Mouse (Mus musculus) forebrain, embryonic 11.5 days (tissue): Measurements from ENCODE around the gene Gm17509. TPM values are rescaled to one million over a fixed set of nuclear protein-coding genes. Genes with fewer than 3 reads are reported as not detected.

Source experiments
- ATAC-seq: fragments of 200-750 bp; cut with Nextera tagmentation; replicated peaks from 2 replicates; pipeline ENCODE4 v1.8.0; 2017; ENCODE audit warnings: moderate TSS enrichment; ENCODE audit not compliant: low FRiP score
- DNase-seq: peaks from one replicate; pipeline ENCODE4 v3.0.0-alpha.2; 2017; ENCODE audit warnings: low spot score
- H3K27ac ChIP-seq: fragments of 300-500 bp; sonication (generic); 2 replicates; pipeline ENCODE4 v1.5.1; 2014; ENCODE audit warnings: low read depth, low read length
- H3K27me3 ChIP-seq: fragments of 300-500 bp; sonication (generic); 2 replicates; pipeline ENCODE4 v1.6.1; 2014; ENCODE audit warnings: mild to moderate bottlenecking, low read length, mixed read lengths; ENCODE audit not compliant: control insufficient read depth, insufficient read depth
- H3K36me3 ChIP-seq: fragments of 300-500 bp; sonication (generic); 2 replicates; pipeline ENCODE4 v1.6.1; 2014; ENCODE audit warnings: mild to moderate bottlenecking, low read length, moderate library complexity, mixed read lengths; ENCODE audit not compliant: control insufficient read depth, insufficient read depth
- H3K4me1 ChIP-seq: fragments of 300-500 bp; sonication (generic); replicated peaks from 2 replicates; pipeline ENCODE4 v1.6.1; 2014; ENCODE audit warnings: low read length, mixed read lengths; ENCODE audit not compliant: control insufficient read depth, insufficient read depth
- H3K4me2 ChIP-seq: fragments of 300-500 bp; sonication (generic); 2 replicates; pipeline ENCODE4 v1.6.1; 2014; ENCODE audit warnings: low read depth, mild to moderate bottlenecking, low read length, moderate library complexity, mixed read lengths; ENCODE audit not compliant: severe bottlenecking
- H3K4me3 ChIP-seq: fragments of 300-500 bp; sonication (generic); 2 replicates; pipeline ENCODE4 v1.5.1; 2014; ENCODE audit warnings: low read depth, low read length
- H3K9ac ChIP-seq: fragments of 300-500 bp; sonication (generic); 2 replicates; pipeline ENCODE4 v1.6.1; 2014; ENCODE audit warnings: low read length
- H3K9me3 ChIP-seq: fragments of 300-500 bp; sonication (generic); 2 replicates; pipeline ENCODE4 v1.6.1; 2016; ENCODE audit warnings: low read length, mixed read lengths; ENCODE audit not compliant: control insufficient read depth
- WGBS: fragments of 180-500 bp; shearing (Covaris S2); extraction: QIAGEN DNeasy Blood & Tissue Kit; methylation state at CpG from one replicate; pipeline ENCODE4 v1.1.7; 2014; 5-methylcytosine and 5-hydroxymethylcytosine counted together
- polyA plus RNA-seq: library from polyadenylated mRNA; unstranded; fragments of >200 nt; fragmentation: Nextera tagmentation; extraction: Ambion mirVana; gene quantifications from 2 replicates; pipeline ENCODE4 v1.2.1, GENCODE M21; 2014

The Gm17509 gene
- polyA plus RNA-seq, 1 experiment from 2014 or later, result 0.95 TPM

- DNase-seq, result no peak
- 60% methylated on average over 11 of the region's 11 CpGs for WGBS
- no peak overlapping the region for H3K9ac ChIP-seq
- ATAC-seq, result no peak
- no peaks in the 10 kb centered on the region for H3K36me3 ChIP-seq
- no peaks in the 10 kb centered on the region for H3K9me3 ChIP-seq
- H3K4me2 ChIP-seq, result no peak overlapping the region
- no peaks in the 10 kb centered on the region for H3K27me3 ChIP-seq
- 0 out of 2 replicates have a peak, but pooled peaks cover 3% of the 10 kb centered on the region for H3K4me1 ChIP-seq
- no peak overlapping the region for H3K4me3 ChIP-seq
- H3K27ac ChIP-seq, result no peak overlapping the region
These were observed 3.3 kb downstream of the Gm17509 start for GRCm38 (mm10) chr13:117217621-117218020.

GRCm38 (mm10) chr13:117216752-117217363, 4.0 kb downstream of the Gm17509 start:
- 0 out of 2 replicates have a peak, but pooled peaks cover 3% of the 10 kb centered on the region for H3K4me1 ChIP-seq
- DNase-seq (no peak), ATAC-seq (no peak)
- H3K36me3 ChIP-seq, result no peaks in the 10 kb centered on the region
- H3K4me3 ChIP-seq, result no peak overlapping the region
- no peak overlapping the region for H3K9ac ChIP-seq
- H3K9me3 ChIP-seq, result no peaks in the 10 kb centered on the region
- no peaks in the 10 kb centered on the region for H3K27me3 ChIP-seq
- H3K27ac ChIP-seq, result no peak overlapping the region
- no peak overlapping the region for H3K4me2 ChIP-seq
- WGBS, result 6% methylated on average over 9 of the region's 9 CpGs

- no peak overlapping the region for H3K27ac ChIP-seq
These were observed 4.7 kb downstream of the Gm17509 start for GRCm38 (mm10) chr13:117216126-117216525.

GRCm38 (mm10) chr13:117215481-117215880, 5.4 kb downstream of the Gm17509 start:
- no peaks in the 10 kb centered on the region for H3K36me3 ChIP-seq
- H3K4me2 ChIP-seq, result no peak overlapping the region
- ATAC-seq (no peak), DNase-seq (no peak)
- WGBS, result 2% methylated on average over 10 of the region's 10 CpGs
- no peaks in the 10 kb centered on the region for H3K9me3 ChIP-seq
- no peak overlapping the region for H3K9ac ChIP-seq
- no peak overlapping the region for H3K4me3 ChIP-seq
- H3K27me3 ChIP-seq, result no peaks in the 10 kb centered on the region
- no peak overlapping the region for H3K27ac ChIP-seq
- H3K4me1 ChIP-seq, result 0 out of 2 replicates have a peak, but pooled peaks cover 1% of the 10 kb centered on the region

More at GRCm38 (mm10) chr13:117216126-117216525, 4.7 kb downstream of the Gm17509 start:
- H3K4me1 ChIP-seq, result 0 out of 2 replicates have a peak, but pooled peaks cover 1% of the 10 kb centered on the region
- 5% methylated on average over 10 of the region's 10 CpGs for WGBS
- H3K36me3 ChIP-seq, result no peaks in the 10 kb centered on the region
- DNase-seq (no peak), ATAC-seq (no peak)
- no peak overlapping the region for H3K9ac ChIP-seq
- H3K4me2 ChIP-seq, result no peak overlapping the region
- no peak overlapping the region for H3K4me3 ChIP-seq
- no peaks in the 10 kb centered on the region for H3K9me3 ChIP-seq
- H3K27me3 ChIP-seq, result no peaks in the 10 kb centered on the region

- H3K27ac ChIP-seq, result no peak overlapping the region
- no peak overlapping the region for H3K4me2 ChIP-seq
- DNase-seq (no peak), ATAC-seq (no peak)
- 78% methylated on average over 11 of the region's 11 CpGs for WGBS
- no peaks in the 10 kb centered on the region for H3K9me3 ChIP-seq
- H3K4me3 ChIP-seq, result no peak overlapping the region
- H3K9ac ChIP-seq, result no peak overlapping the region
- no peaks in the 10 kb centered on the region for H3K36me3 ChIP-seq
- 0 out of 2 replicates have a peak, but pooled peaks cover 1% of the 10 kb centered on the region for H3K4me1 ChIP-seq
- no peaks in the 10 kb centered on the region for H3K27me3 ChIP-seq
These were observed 9.4 kb downstream of the Gm17509 start for GRCm38 (mm10) chr13:117211386-117211875.

- DNase-seq (no peak), ATAC-seq (no peak)
- Histone ChIP-seq H3K4me2 (no peak within 1 kb of the TSS), H3K4me3 (no peak within 1 kb of the TSS), H3K9ac (no peak within 1 kb of the TSS), H3K27me3 (no peaks in the 10 kb centered on the region), H3K4me1 (no peaks in the 10 kb centered on the region), H3K9me3 (no peaks in the 10 kb centered on the region), H3K36me3 (no peaks in the 10 kb centered on the region), H3K27ac (no peak within 1 kb of the TSS)
- WGBS, result 84% methylated on average over 6 of the region's 6 CpGs
These were observed 12.6 kb downstream of the Gm17509 start, which contains the start of gene Emb for GRCm38 (mm10) chr13:117208236-117208635. TSS of gene Emb (plus strand) at chr13:117208536.

- Histone ChIP-seq H3K9ac (no peak overlapping the region), H3K9me3 (no peaks in the 10 kb centered on the region), H3K36me3 (no peaks in the 10 kb centered on the region), H3K4me1 (no peaks in the 10 kb centered on the region), H3K27ac (no peak overlapping the region), H3K27me3 (no peaks in the 10 kb centered on the region), H3K4me3 (no peak overlapping the region), H3K4me2 (no peak overlapping the region)
- WGBS, result 95% methylated on average over 8 of the region's 8 CpGs
- ATAC-seq, result no peak
- DNase-seq, result no peak
These were observed 14.8 kb downstream of the Gm17509 start for GRCm38 (mm10) chr13:117206066-117206465.

- Histone ChIP-seq H3K9me3 (no peaks in the 10 kb centered on the region), H3K9ac (no peak overlapping the region), H3K36me3 (no peaks in the 10 kb centered on the region), H3K4me1 (no peaks in the 10 kb centered on the region), H3K4me2 (no peak overlapping the region), H3K27me3 (no peaks in the 10 kb centered on the region), H3K27ac (no peak overlapping the region), H3K4me3 (no peak overlapping the region)
- no peak for ATAC-seq
- WGBS, result 94% methylated on average over 7 of the region's 7 CpGs
- no peak for DNase-seq
These were observed 16.2 kb downstream of the Gm17509 start for GRCm38 (mm10) chr13:117204685-117205084.
